Mouse (Mus musculus) gastrocnemius, adult 2 months (tissue): ENCODE measurements around the gene Col5a2. TPM values are rescaled to one million over a fixed set of nuclear protein-coding genes. Genes with fewer than 3 reads are reported as not detected.
A peak's percentile ranks its signal among the peaks of the same experiment; 100 is the strongest.
"Not testable (repeated sequence)": the region's sequence is repeated elsewhere in the genome, so short reads cannot be mapped to it uniquely, and the experiment has no call there.

ENCODE experiments used
- DNase-seq: peaks from one replicate; pipeline ENCODE4 v3.0.0; 2022
- H3K27ac ChIP-seq: fragments of 200-600 bp; 2 replicates; pipeline ENCODE4 v1.8.1; 2022; ENCODE audit warnings: mild to moderate bottlenecking
- H3K4me3 ChIP-seq: fragments of 200-600 bp; 2 replicates; pipeline ENCODE4 v1.8.1; 2022; ENCODE audit warnings: mild to moderate bottlenecking, moderate library complexity
- CTCF ChIP-seq: fragments of 200-600 bp; IDR thresholded peaks from 2 replicates; pipeline ENCODE4 v1.8.1; 2022; ENCODE audit warnings: antibody characterized with exemption, mild to moderate bottlenecking, moderate library complexity
- intact Hi-C: fragments of 180-260 bp; cut with DNase I; formaldehyde crosslinking; loops from one replicate; pipeline ENCODE4 v1.15.1; 2025
- long read RNA-seq, 2 experiments: library from polyadenylated mRNA; stranded (forward); transcript quantifications; one replicate each; pipeline ENCODE4 v2.0.0; 2021
- total RNA-seq, 2 experiments: library from RNA; stranded (reverse); gene quantifications; 2 replicates each; pipeline ENCODE4 v1.2.3; 2021

The Col5a2 gene
- total RNA-seq = 10 to 100 TPM; 14.0 to 20.6 TPM
- long read RNA-seq, experiment 1, full-length matches to known transcripts = 2 of 9 reads
- long read RNA-seq, experiment 1, partial matches to known transcripts = 7 of 9 reads
- long read RNA-seq, experiment 1, other reads (novel, unspliced or antisense) = 0 of 9 reads
- long read RNA-seq, experiment 2, full-length matches to known transcripts = 3 of 8 reads
- long read RNA-seq, experiment 2, partial matches to known transcripts = 5 of 8 reads
- long read RNA-seq, experiment 2, other reads (novel, unspliced or antisense) = 0 of 8 reads

GRCm38 (mm10) chr1:45502865-45503332 is at the start of gene Col5a2:
Gene Col5a2 (minus strand): TSS chr1:45503282.
- intact Hi-C loops = loop anchor here (5.0 kb wide), 1 partner anchor 124 kb away; no protein-coding TSS in a partner anchor

DNA sequence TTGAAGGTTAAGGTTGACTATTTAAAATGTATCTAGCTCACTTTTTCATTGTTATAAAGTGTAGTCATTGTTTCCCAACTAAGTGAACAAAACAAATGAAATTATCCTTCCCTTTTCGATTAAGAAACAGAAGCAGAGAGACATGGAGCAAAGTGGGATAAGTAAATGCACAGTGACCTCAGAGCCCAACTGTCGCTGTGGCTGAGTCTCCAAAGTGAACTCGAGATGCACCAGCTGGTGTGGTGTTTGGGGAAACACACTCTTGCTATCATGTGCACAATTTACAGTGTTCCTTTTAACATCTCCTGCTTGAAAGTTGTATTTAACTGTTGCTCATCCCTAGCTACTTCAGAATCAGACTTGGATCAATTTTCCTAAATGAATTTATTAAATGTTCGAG is 47.4 kb upstream of the Col5a2 start:
- no peak for DNase-seq
- no peak overlapping the region for H3K27ac ChIP-seq
- intact Hi-C loops = no loop called here
- TF ChIP-seq CTCF = no peak
- no peak overlapping the region for H3K4me3 ChIP-seq

More at GRCm38 (mm10) chr1:45502865-45503332, at the start of gene Col5a2:
- peak; percentile 72 for DNase-seq
- peak within 1 kb of the TSS; percentile 83 for H3K27ac ChIP-seq
- TF ChIP-seq CTCF = no peak
- H3K4me3 ChIP-seq = peak within 1 kb of the TSS; percentile 77

GRCm38 (mm10) chr1:45541888-45542287 is 38.8 kb upstream of the Col5a2 start:
- 0 out of 2 replicates have a peak overlapping the region, but pooled peaks have one; percentile 31 for H3K27ac ChIP-seq

GRCm38 (mm10) chr1:45541161-45541560 is 38.1 kb upstream of the Col5a2 start:
- intact Hi-C loops = no loop called here
- DNase-seq = no peak
- TF ChIP-seq CTCF = no peak
- peak overlapping the region; percentile 31; the same call in 1 of the 2 replicates for H3K27ac ChIP-seq
- H3K4me3 ChIP-seq = peak overlapping the region; percentile 11; the same call in 1 of the 2 replicates

More at GRCm38 (mm10) chr1:45541888-45542287, 38.8 kb upstream of the Col5a2 start:
- intact Hi-C loops = no loop called here
- DNase-seq = no peak
- no peak for TF ChIP-seq CTCF
- H3K4me3 ChIP-seq = no peak overlapping the region

GRCm38 (mm10) chr1:45531486-45531885 is 28.4 kb upstream of the Col5a2 start:
- DNase-seq = no peak
- Histone ChIP-seq H3K4me3 (no peak overlapping the region), H3K27ac (no peak overlapping the region)
- no peak for TF ChIP-seq CTCF
- intact Hi-C loops = no loop called here

GRCm38 (mm10) chr1:45527476-45527875 is 24.4 kb upstream of the Col5a2 start:
- H3K27ac ChIP-seq, DNase-seq, intact Hi-C loops, H3K4me3 ChIP-seq: not testable (repeated sequence)

- H3K4me3 ChIP-seq = no peak overlapping the region
- intact Hi-C loops = no loop called here
- no peak for TF ChIP-seq CTCF
- no peak overlapping the region for H3K27ac ChIP-seq
- no peak for DNase-seq
Observed at GRCm38 (mm10) chr1:45523601-45524000, 20.5 kb upstream of the Col5a2 start.

DNA sequence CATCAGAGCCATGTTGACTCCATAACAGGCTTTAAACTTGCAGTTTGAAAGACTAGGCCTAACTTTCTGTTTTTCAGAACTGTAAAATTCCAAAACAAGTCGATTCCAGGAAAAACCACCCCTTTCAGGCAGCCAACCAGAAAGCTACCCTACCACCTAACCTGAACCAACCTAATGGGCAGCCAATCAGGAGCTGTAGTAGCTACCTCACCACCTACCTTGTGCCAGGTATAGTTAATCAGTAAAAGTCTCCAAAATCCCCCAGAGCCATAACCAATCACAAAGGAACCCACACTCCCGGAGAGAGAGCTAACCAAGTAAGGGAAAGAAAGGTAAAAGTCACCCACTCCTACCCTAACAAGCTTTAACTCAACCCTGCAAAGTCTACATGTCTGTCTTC is 18.4 kb upstream of the Col5a2 start:
- TF ChIP-seq CTCF = no peak
- Histone ChIP-seq H3K27ac (no peak overlapping the region), H3K4me3 (no peak overlapping the region)
- DNase-seq = no peak
- intact Hi-C loops = no loop called here

DNA sequence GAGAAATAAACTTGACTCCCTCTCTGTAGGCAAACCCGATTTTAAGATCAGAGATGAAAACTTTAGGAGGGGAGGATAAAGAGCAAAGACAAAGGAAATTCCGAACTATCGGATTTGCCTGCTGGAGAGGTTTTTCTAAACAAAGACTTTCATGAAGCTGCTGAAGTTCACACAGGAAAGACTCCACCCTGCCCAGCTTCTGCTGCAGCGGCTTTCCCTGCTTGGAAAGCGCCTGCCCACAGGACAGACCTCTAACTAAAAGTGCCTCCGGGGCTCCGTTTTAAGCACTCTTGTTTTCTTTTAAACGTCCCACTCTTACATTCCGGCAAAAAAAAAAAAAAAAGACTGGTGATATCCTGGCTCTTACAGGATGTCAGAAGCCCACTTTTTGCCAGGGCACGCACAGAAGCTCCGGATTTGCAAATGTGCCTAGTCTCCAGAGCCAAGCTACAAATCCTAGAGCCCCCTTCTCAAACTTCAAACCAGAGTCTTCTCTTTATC is 791 bp downstream of the Col5a2 start:
- no peak for TF ChIP-seq CTCF
- peak; percentile 48 for DNase-seq
- H3K4me3 ChIP-seq = peak overlapping the region; percentile 77
- intact Hi-C loops = loop anchor here (5.0 kb wide), 1 partner anchor 125 kb away; no protein-coding TSS in a partner anchor
- peak overlapping the region; percentile 83 for H3K27ac ChIP-seq

- H3K27ac ChIP-seq = peak overlapping the region; percentile 83
- TF ChIP-seq CTCF = peak; percentile 46
- intact Hi-C loops = loop anchor here (5.0 kb wide), 1 partner anchor 126 kb away; no protein-coding TSS in a partner anchor
- no peak for DNase-seq
- H3K4me3 ChIP-seq = peak overlapping the region; percentile 77
Observed at GRCm38 (mm10) chr1:45501437-45501836, 1.6 kb downstream of the Col5a2 start.

DNA sequence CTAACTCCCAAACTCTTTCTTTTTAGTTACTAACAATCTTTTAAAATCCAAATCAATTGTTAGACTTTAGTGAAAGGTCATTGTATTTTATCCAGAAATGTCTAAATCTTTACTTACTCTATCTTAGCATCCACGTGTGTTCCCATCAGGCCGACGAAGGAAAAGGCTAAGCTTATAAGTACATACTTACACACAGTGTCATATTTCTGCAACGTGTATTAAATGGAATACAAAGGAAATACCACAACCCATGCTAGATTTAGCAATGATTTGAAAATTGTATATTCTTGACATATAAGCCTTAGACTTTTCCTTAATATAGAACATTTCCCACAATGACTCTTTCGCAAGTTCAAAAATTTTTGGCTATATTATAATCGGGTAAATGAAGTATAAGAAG is 2.6 kb downstream of the Col5a2 start:
- no peak for TF ChIP-seq CTCF
- intact Hi-C loops = loop anchor here (5.0 kb wide), 1 partner anchor 127 kb away; no protein-coding TSS in a partner anchor
- H3K27ac ChIP-seq = peak overlapping the region; percentile 83; the same call in 1 of the 2 replicates
- peak overlapping the region; percentile 77 for H3K4me3 ChIP-seq
- no peak for DNase-seq

- no peak overlapping the region for H3K4me3 ChIP-seq
- no peak for DNase-seq
- H3K27ac ChIP-seq = no peak overlapping the region
- no peak for TF ChIP-seq CTCF
- intact Hi-C loops = no loop called here
Observed at GRCm38 (mm10) chr1:45495025-45495424, 8.1 kb downstream of the Col5a2 start.

DNA sequence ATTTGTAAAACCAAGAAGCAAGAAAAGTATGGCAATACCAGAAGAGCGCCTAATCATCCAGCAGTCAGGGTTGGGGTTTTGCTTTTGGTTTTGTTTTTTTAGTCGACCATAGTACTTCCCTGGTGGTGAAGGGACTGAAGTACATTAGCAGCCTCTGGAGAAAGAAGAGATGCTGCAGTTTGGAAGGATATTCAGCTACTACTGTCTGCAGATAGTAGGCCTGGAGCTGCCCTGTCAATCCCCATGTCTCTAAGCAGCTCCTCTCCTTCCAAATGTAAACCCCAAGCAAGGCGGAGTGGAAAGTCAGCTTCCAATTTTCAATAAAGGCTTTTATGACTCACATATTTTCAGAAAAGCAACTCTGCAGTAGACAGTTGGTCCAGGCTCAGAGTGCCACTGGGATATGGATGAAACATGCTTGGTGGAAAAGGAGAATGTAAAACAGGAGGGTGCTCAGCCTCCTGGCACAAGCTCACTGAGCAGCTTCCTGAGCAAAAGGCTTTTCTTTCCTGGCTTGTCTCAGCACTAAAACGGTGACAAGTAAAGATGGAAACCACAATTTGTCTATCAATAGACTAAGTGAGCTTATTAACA is 10.9 kb downstream of the Col5a2 start:
- intact Hi-C loops = no loop called here
- Histone ChIP-seq H3K4me3 (no peak overlapping the region), H3K27ac (peak overlapping the region; percentile 20; the same call in 1 of the 2 replicates)
- TF ChIP-seq CTCF = no peak
- no peak for DNase-seq
